Mouse (Mus musculus) bone marrow, adult 2 months (tissue): ENCODE results near the gene Shc4. TPM values are rescaled to one million over a fixed set of nuclear protein-coding genes. Genes with fewer than 3 reads are reported as not detected.

Experiments
- H3K27ac ChIP-seq: fragments of 200-500 bp; 2 replicates; pipeline ENCODE4 v1.5.1; 2012; ENCODE audit warnings: low read depth, mild to moderate bottlenecking, control low read depth, inconsistent platforms, low read length; ENCODE audit not compliant: control insufficient read depth, poor library complexity, insufficient read depth
- H3K4me1 ChIP-seq: fragments of 200-500 bp; 2 replicates; pipeline ENCODE4 v1.6.1; 2011; ENCODE audit warnings: low read length; ENCODE audit not compliant: control insufficient read depth, insufficient read depth
- H3K4me3 ChIP-seq: fragments of 200-500 bp; replicated peaks from 2 replicates; pipeline ENCODE3; 2011; ENCODE audit warnings: mild to moderate bottlenecking, low read depth, low read length, control low read depth; ENCODE audit not compliant: control insufficient read depth
- CTCF ChIP-seq: fragments of 200-500 bp; IDR thresholded peaks from 2 replicates; pipeline ENCODE4 v1.5.1; 2011; ENCODE audit warnings: low read length, control low read depth; ENCODE audit not compliant: control insufficient read depth, insufficient read depth
- POLR2A ChIP-seq: fragments of 200-500 bp; IDR thresholded peaks from 2 replicates; pipeline ENCODE4 v1.6.1; 2011; ENCODE audit warnings: low read depth, mild to moderate bottlenecking, control low read depth, low read length, borderline replicate concordance; ENCODE audit not compliant: control insufficient read depth
- WGBS: fragments of 180-500 bp; shearing (Covaris S2); methylation state at CpG from one replicate; pipeline ENCODE4 v1.1.7; 2018; 5-methylcytosine and 5-hydroxymethylcytosine counted together
- polyA plus RNA-seq: library from polyadenylated mRNA; stranded (reverse); fragments of >200 nt; gene quantifications from 2 replicates; pipeline ENCODE4 v1.2.4, GENCODE M21; 2011; ENCODE audit warnings: low replicate concordance; ENCODE audit not compliant: missing spikeins, insufficient read depth, insufficient read length

Gene Shc4
- polyA plus RNA-seq, 1 experiment: not detected

- WGBS: under 1% methylated on average over 68 of the region's 79 CpGs
- Histone ChIP-seq H3K4me3 (peak within 1 kb of the TSS; percentile 95), H3K27ac (peak within 1 kb of the TSS; percentile 88), H3K4me1 (no peaks in the 10 kb centered on the region; the same call in 1 of the 2 replicates)
- TF ChIP-seq CTCF (no peak), POLR2A (0 out of 2 replicates have a peak, but pooled peaks have one; percentile 23)
Measured at GRCm38 (mm10) chr2:125672957-125673631, 50.9 kb downstream of the Shc4 start, which contains the start of gene Eid1. Eid1 (plus strand) TSS chr2:125673095.

GRCm38 (mm10) chr2:125672568-125672956 is 51.4 kb downstream of the Shc4 start:
- H3K4me1 ChIP-seq: peaks cover 2% of the 10 kb centered on the region; the same call in 1 of the 2 replicates
- H3K27ac ChIP-seq: peak overlapping the region; percentile 88
- TF ChIP-seq POLR2A: no peak
- TF ChIP-seq CTCF: no peak
- WGBS: 29% methylated on average over 8 of the region's 20 CpGs
- peak overlapping the region; percentile 95 for H3K4me3 ChIP-seq

- TF ChIP-seq POLR2A: no peak
- no peak for TF ChIP-seq CTCF
- H3K27ac ChIP-seq: no peak overlapping the region
- H3K4me1 ChIP-seq: peaks cover 2% of the 10 kb centered on the region; the same call in 1 of the 2 replicates
Measured at GRCm38 (mm10) chr2:125670846-125671245, 53.1 kb downstream of the Shc4 start.

GRCm38 (mm10) chr2:125667721-125668120 is 56.2 kb downstream of the Shc4 start:
- Histone ChIP-seq H3K4me1 (peaks cover 3% of the 10 kb centered on the region; the same call in 1 of the 2 replicates), H3K4me3 (no peak overlapping the region), H3K27ac (no peak overlapping the region; the same call in 1 of the 2 replicates)
- 35% methylated on average over 7 of the region's 7 CpGs for WGBS
- no peak for TF ChIP-seq POLR2A
- no peak for TF ChIP-seq CTCF

More at GRCm38 (mm10) chr2:125670846-125671245, 53.1 kb downstream of the Shc4 start:
- WGBS: 24% methylated on average over 1 of the region's 1 CpGs
- no peak overlapping the region for H3K4me3 ChIP-seq

- Histone ChIP-seq H3K27ac (peak overlapping the region; percentile 52; the same call in 1 of the 2 replicates), H3K4me1 (peaks cover 3% of the 10 kb centered on the region; the same call in 1 of the 2 replicates), H3K4me3 (no peak overlapping the region)
- TF ChIP-seq CTCF (no peak), POLR2A (no peak)
- WGBS: under 1% methylated on average over 5 of the region's 5 CpGs
Measured at GRCm38 (mm10) chr2:125667184-125667583, 56.8 kb downstream of the Shc4 start.

- H3K4me3 ChIP-seq: no peak overlapping the region
- WGBS: 35% methylated on average over 4 of the region's 4 CpGs
- no peak for TF ChIP-seq CTCF
- TF ChIP-seq POLR2A: no peak
- H3K4me1 ChIP-seq: peaks cover 3% of the 10 kb centered on the region; the same call in 1 of the 2 replicates
- H3K27ac ChIP-seq: no peak overlapping the region
Measured at GRCm38 (mm10) chr2:125666668-125667067, 57.3 kb downstream of the Shc4 start.

- Histone ChIP-seq H3K4me3 (no peak overlapping the region), H3K4me1 (peaks cover 3% of the 10 kb centered on the region; the same call in 1 of the 2 replicates), H3K27ac (no peak overlapping the region)
- WGBS: 66% methylated on average over 4 of the region's 4 CpGs
- TF ChIP-seq CTCF: no peak
- TF ChIP-seq POLR2A: no peak
Measured at GRCm38 (mm10) chr2:125665909-125666308, 58.0 kb downstream of the Shc4 start.

- WGBS: 79% methylated on average over 5 of the region's 5 CpGs
- Histone ChIP-seq H3K4me3 (no peak overlapping the region), H3K27ac (0 out of 2 replicates have a peak overlapping the region, but pooled peaks have one; percentile 11), H3K4me1 (peaks cover 3% of the 10 kb centered on the region; the same call in 1 of the 2 replicates)
- TF ChIP-seq POLR2A (no peak), CTCF (no peak)
Measured at GRCm38 (mm10) chr2:125665213-125665612, 58.7 kb downstream of the Shc4 start.

GRCm38 (mm10) chr2:125662517-125662916 is 61.4 kb downstream of the Shc4 start:
- Histone ChIP-seq H3K27ac (no peak overlapping the region), H3K4me3 (no peak overlapping the region), H3K4me1 (peaks cover 1% of the 10 kb centered on the region; the same call in 1 of the 2 replicates)
- WGBS: 66% methylated on average over 3 of the region's 3 CpGs
- TF ChIP-seq CTCF: no peak
- no peak for TF ChIP-seq POLR2A
